Mouse (Mus musculus) urinary bladder, postnatal 25 days (tissue): ENCODE results near the gene Pipox.
A peak's percentile ranks its signal among the peaks of the same experiment; 100 is the strongest.

Source experiments
- DNase-seq: peaks from one replicate; pipeline ENCODE4 v3.0.0; 2022; ENCODE audit warnings: low spot score

Pipox gene

DNA sequence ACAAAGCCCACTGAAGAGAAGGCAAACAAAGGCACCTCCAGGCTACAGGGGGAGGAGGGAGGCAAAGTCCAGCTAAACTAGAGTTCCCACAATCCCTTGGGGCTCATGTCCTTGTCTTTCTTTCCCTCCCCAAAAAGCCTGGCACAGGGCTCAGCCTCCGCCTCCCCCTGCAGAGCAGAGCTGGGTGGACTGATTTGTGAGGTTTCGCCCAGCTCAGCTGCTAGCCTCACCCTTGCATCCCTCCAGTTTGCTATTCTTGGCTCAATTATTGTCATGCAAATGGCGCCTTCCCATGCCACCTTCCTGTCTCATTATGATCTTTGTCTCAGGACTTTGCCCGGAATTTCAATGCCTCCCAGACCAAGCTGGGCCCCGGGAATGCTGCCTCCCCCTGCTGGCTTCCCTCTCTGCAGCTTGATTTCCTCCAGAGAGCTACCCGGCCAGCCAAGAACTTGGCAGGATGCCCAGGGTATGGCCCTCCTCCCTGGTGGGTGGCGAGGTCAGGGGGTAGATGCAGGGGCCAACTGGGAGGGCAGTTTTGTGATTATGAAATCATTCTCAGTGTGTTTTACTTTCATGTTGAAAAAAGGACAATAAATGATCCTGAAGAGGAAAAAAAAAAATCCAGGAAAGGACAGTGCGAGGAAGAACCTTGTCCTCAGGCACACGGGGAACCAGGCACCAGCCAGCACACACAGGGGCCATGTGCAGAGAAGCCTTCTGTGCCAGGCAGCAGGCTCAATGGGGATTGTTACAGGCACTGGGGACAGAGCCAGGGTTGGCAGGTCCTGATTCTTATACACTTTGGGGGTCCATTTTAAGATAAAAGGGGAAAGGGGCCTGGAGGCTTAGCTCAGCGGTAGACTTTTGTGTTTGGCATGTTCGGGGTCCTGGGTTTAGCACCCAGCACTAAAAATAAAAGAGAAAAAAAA is at the start of gene Pipox:
Gene Pipox (minus strand): TSS at position 310 of the 932 bp plus-strand sequence.
- peak; percentile 59 for DNase-seq

GRCm38 (mm10) chr11:77942230-77942629 is 48.3 kb upstream of the Pipox start:
- DNase-seq: no peak

DNA sequence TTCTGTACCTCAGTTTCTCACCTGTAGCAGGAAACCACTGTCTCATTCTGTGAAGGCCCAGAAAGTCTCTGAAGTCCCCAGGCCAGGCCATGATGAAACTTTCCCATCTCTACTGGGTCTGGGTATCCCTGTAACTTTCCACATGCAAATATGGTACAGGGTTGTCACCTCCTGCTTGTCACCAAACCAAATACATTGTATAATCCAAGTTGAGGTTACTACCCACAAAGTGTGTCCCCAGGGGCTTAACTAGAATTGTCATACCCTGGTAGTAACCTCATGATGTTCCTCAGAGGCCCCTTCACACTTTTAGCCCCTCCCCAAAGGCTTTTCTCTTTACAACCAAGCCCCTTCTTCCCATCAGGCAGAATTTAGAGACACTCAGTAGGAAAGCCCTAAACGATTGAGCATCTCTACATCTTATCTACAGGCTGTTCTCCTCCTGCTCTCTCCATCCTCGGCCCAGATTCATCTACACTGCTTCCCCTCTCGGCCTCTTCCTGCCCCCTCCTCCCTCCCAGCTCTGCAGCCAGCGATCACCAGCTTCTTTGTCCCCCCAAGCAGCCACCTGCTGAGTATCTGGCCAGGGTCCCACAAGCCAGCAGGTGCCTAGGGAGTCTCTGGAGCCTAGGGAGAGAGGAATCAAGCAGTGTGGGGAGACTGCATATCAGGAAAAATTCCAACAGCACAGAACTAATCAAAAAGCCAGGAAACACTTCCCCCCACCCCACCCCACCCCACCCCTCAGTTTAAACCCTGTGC is 43.9 kb upstream of the Pipox start:
- no peak for DNase-seq

GRCm38 (mm10) chr11:77936846-77937245 is 43.0 kb upstream of the Pipox start:
- no peak for DNase-seq

DNA sequence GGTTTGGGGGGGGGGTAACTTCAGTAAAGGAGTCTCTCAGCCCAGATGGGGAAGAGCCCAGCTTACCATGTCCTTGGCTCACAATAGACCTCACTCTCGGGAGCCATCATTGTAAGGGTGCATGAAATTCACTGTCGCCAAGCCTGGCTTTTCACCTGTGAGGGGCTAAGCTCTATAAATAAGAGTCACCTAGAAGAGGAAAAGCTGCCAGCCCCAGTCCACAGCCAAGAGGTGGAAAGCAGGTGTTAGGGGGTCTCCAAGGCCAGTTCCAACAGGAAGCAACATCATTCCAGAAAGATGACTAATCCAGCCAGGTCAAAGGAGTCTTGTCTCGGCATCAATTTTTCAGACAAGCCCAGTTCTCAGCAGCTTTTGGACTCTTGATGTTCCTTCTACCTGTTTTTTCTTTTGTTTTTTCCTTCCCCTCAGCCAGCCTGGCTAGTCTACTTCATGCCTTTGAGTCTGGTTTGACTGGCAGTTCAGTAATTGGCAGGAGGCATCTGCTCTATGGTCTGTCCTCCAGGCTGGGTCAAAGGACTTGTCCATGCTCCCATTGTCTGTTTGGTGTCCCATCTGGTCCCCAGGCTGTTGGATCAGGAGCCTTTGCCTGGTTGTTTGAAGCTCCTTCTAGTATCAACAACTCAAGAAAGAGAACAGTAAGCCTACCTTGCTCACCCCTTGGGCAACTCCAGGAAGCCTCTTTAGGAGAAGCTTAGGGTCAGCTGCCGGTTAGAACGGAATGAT is 40.8 kb upstream of the Pipox start:
- no peak for DNase-seq

GRCm38 (mm10) chr11:77934111-77934521 is 40.2 kb upstream of the Pipox start:
- no peak for DNase-seq

GRCm38 (mm10) chr11:77932576-77932975 is 38.7 kb upstream of the Pipox start:
- no peak for DNase-seq

DNA sequence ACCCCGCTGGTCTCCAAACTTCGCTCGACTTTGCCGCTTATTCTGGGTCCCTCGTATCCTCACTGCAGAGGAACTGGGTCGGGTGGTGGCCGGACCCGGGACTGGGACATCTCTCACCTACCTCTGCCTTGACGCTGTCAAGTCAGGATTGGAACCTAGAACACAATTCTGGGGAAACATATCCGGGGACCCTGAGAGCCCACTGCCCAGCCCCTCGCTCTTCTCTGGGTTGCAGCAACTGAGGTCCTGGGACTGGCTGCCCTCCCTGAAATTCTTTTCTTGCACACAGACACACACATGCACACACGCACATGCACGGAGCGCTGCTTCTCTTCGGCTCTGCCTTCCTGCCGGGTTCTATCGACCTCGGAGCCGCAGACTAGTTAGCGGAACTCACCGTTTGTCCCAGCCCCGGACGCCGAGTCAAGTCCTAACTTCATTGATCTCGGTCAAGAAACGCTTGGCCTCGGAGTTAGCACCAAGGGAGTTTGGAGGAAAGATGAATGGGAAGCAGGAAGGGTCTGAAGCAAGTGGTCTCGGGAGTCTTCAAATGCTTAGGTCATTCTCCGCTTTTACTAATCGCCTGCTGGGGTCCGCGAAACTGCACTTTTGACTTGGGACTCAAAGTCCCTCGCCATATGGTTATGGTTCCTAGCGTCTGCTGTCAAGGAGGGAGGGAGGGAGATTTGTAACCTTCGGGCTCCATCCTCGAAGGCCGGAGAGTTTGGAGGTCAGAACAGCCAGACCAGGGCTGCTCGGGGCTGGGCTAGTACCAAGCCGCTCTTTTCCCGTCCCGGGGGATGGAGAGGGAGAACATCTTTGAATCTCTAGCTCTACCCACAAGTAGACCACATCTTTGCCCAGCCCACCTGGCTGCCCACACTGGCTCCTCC is 37.9 kb upstream of the Pipox start:
- no peak for DNase-seq

- DNase-seq: peak; percentile 78
Measured at GRCm38 (mm10) chr11:77930751-77931540, 37.0 kb upstream of the Pipox start, which contains the start of gene Sez6. Sez6 (plus strand) TSS chr11:77930800.

- no peak for DNase-seq
Measured at GRCm38 (mm10) chr11:77927837-77928236, 33.9 kb upstream of the Pipox start.

GRCm38 (mm10) chr11:77926666-77927065 is 32.8 kb upstream of the Pipox start:
- no peak for DNase-seq

- no peak for DNase-seq
Measured at GRCm38 (mm10) chr11:77925836-77926657, 32.2 kb upstream of the Pipox start.

GRCm38 (mm10) chr11:77923285-77923684 is 29.4 kb upstream of the Pipox start:
- no peak for DNase-seq

GRCm38 (mm10) chr11:77917166-77917565 is 23.3 kb upstream of the Pipox start:
- no peak for DNase-seq

DNA sequence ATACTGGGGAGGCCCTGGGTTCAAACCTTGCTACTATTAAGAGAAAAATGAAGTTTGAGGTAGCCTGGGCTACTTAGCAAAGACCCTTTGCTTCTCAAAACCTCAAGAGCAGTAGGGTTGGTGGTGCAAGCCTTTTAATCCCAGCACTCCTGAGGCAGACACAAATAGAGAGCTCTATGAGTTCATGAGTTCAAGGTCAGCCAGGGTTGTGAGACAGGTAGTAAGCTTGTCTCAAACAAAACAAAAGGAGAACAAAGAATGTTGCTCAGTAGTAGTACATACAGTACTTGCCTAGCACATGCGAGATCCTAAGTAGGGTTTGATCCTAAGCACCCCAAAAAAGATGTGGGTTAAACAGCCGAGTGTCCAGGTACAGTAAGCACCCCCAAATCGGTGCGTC is 22.8 kb upstream of the Pipox start:
- DNase-seq: no peak

GRCm38 (mm10) chr11:77914598-77915260 is 20.8 kb upstream of the Pipox start:
- no peak for DNase-seq

DNA sequence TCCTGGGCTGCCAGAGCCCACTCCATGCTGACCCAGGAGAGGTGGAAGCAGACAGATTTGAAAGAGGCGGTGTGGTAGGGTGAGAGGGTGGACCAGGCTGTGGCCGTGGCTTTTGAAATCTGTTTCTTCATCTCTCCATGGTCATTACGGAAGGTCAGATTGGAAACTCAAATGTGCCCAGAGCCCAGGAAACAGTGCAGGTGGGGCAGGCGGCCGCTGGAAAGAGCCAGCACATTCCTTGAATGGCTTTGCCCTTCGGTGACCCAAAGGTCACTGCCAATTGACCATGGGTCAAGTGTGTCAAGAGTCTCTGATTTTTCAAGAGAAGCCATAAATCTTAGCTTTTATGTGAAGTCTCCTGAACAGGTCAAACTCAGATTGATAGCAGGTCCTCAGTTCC is 19.6 kb upstream of the Pipox start:
- DNase-seq: no peak

- no peak for DNase-seq
Measured at GRCm38 (mm10) chr11:77909776-77910175, 15.9 kb upstream of the Pipox start.

DNA sequence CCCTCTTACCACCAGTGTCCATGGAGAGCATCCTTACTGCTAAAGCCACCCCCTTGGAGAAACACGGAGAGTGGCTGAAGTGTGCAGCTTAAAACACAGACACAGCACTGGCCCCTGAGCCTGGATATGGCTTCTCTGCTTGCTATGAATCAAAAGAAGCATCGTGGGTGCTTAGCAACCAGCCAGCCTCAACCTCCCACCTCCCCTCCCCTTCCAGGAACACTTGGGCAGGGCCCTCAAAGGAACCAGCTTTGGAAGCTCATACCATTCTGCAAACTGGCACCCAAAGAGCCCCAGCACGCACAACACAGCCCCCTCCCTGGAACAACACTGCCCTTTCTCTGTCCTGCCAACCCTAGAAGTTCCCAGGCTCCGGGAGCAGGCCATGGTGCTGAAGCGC is 15.5 kb upstream of the Pipox start:
- DNase-seq: no peak
